Mouse (Mus musculus) embryonic fibroblast, embryonic 13.5 days (primary cell): ENCODE measurements around the gene Snap23.

Experiments used
- CTCF ChIP-seq: IDR thresholded peaks from 2 replicates; pipeline ENCODE4 v1.5.1; 2011; ENCODE audit warnings: mild to moderate bottlenecking, control low read depth, low read length, moderate library complexity, borderline replicate concordance; ENCODE audit not compliant: insufficient read depth
- POLR2A ChIP-seq: IDR thresholded peaks from 2 replicates; pipeline ENCODE4 v1.6.1; 2011; ENCODE audit warnings: low read depth, mild to moderate bottlenecking, control low read depth, low read length, moderate library complexity

DNA sequence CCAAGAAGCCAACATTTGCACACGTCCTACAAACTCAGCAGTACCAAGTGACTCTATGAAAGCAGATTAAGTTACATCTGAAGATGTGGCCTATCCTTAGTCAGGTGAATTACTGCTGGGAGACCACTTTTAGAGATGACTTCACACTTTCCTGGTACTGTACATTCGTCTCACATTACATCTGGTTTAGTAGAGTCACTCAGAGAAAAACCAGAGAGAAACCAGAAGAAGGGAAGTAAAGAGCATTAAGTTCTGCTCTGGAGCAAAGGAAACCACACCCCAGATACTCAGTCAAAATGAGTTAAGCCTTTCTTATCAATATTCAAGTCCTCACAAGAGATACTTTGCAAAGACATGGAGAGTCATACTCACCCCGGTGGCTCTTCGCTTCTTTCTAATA is 36.2 kb upstream of the Snap23 start:
- no peak for TF ChIP-seq CTCF
- TF ChIP-seq POLR2A, result no peak
